Comparison of ENCODE assay signal across 8 mouse cellular contexts in the genomic region with DNA sequence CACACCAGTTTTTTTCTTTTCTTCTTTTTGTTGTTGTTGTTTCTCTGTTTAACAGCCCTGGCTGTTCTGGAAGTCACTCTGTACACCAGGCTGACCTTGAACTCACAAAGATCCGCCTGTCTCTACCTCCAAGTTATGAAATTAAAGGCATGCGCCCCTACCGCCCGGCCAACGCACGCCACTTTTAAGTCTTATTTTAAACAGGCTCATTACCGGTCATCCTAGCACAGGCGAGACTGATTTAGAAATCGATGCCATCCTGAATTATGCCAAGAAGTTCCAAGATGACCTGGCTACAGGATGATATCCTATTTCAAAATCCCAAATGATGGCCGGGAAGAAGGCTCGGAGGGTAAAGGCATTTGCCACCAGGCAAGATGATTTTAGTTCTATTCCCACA. TPM values are rescaled to one million over a fixed set of nuclear protein-coding genes. Genes with fewer than 3 reads are reported as not detected.
A peak's percentile ranks its signal among the peaks of the same experiment; 100 is the strongest.
DNase-seq lines count a peak whose midpoint lies in the region; ATAC-seq and TF ChIP-seq lines count a peak whose summit lies in the region.

TSS of gene Gadd45gip1 (plus strand) at position 33 of the 400 bp plus-strand sequence.

- no peaks in the 10 kb centered on the region for H3K27me3 ChIP-seq in forebrain, embryonic 15.5 days
- no peaks in the 10 kb centered on the region for H3K27me3 ChIP-seq in hindbrain, embryonic 10.5 days (ENCODE audit: insufficient read depth, poor library complexity, severe bottlenecking)
- H3K27me3 ChIP-seq in limb, embryonic 15.5 days = no peaks in the 10 kb centered on the region
- H3K27me3 ChIP-seq in midbrain, postnatal 0 days (ENCODE audit: insufficient read depth, low read length) = no peaks in the 10 kb centered on the region

- peak within 1 kb of the TSS; percentile 94 for H3K27ac ChIP-seq in forebrain, embryonic 15.5 days (replicated peaks)
- peak within 1 kb of the TSS; percentile 99 for H3K27ac ChIP-seq in hindbrain, embryonic 10.5 days
- peak within 1 kb of the TSS; percentile 96 for H3K27ac ChIP-seq in limb, embryonic 15.5 days
- H3K27ac ChIP-seq in midbrain, postnatal 0 days (ENCODE audit: low read depth, low read length) = peak within 1 kb of the TSS; percentile 97

- no peak for ATAC-seq in cerebellum, adult (ENCODE audit: insufficient number of reproducible peaks, low FRiP score, low TSS enrichment)
- ATAC-seq in forebrain, embryonic 15.5 days (replicated peaks) = no peak
- no peak for ATAC-seq in limb, embryonic 15.5 days (ENCODE audit: insufficient number of reproducible peaks, low FRiP score, low TSS enrichment, low read depth)
- ATAC-seq in midbrain, postnatal 0 days (ENCODE audit: low FRiP score) = no peak

- 88% methylated on average over 11 of the region's 11 CpGs for WGBS in forebrain, embryonic 15.5 days
- WGBS in hindbrain, embryonic 10.5 days = 78% methylated on average over 11 of the region's 11 CpGs
- WGBS in limb, embryonic 15.5 days = 74% methylated on average over 11 of the region's 11 CpGs
- 77% methylated on average over 11 of the region's 11 CpGs for WGBS in midbrain, postnatal 0 days

- DNase-seq in cerebellum, adult 9-10 months = peak; percentile 61
- peak; percentile 72 for DNase-seq in adrenal gland, adult 2 months
- no peak for DNase-seq in hindbrain, embryonic 10.5 days (ENCODE audit: low spot score)
- no peak for DNase-seq in midbrain, postnatal 0 days (ENCODE audit: low spot score)
- no peak for DNase-seq in ovary, postnatal 36 days (ENCODE audit: low spot score)

- H3K4me2 ChIP-seq in forebrain, embryonic 15.5 days (replicated peaks) = peak within 1 kb of the TSS; percentile 57
- H3K4me2 ChIP-seq in limb, embryonic 15.5 days = peak within 1 kb of the TSS; percentile 56
- peak within 1 kb of the TSS; percentile 66 for H3K4me2 ChIP-seq in midbrain, postnatal 0 days (ENCODE audit: low read depth, low read length, poor library complexity, severe bottlenecking)

- H3K9me3 ChIP-seq in forebrain, embryonic 15.5 days = no peaks in the 10 kb centered on the region
- no peaks in the 10 kb centered on the region for H3K9me3 ChIP-seq in hindbrain, embryonic 10.5 days
- H3K9me3 ChIP-seq in limb, embryonic 15.5 days = no peaks in the 10 kb centered on the region
- no peaks in the 10 kb centered on the region for H3K9me3 ChIP-seq in midbrain, postnatal 0 days (ENCODE audit: low read length)

- peaks cover 38% of the 10 kb centered on the region for H3K4me1 ChIP-seq in forebrain, embryonic 15.5 days
- H3K4me1 ChIP-seq in hindbrain, embryonic 10.5 days (replicated peaks) = peaks cover 26% of the 10 kb centered on the region
- H3K4me1 ChIP-seq in limb, embryonic 15.5 days = peaks cover 38% of the 10 kb centered on the region
- H3K4me1 ChIP-seq in midbrain, postnatal 0 days (ENCODE audit: insufficient read depth, low read length) = peaks cover 5% of the 10 kb centered on the region; the same call in 1 of the 2 replicates

- H3K36me3 ChIP-seq in forebrain, embryonic 15.5 days = peaks cover 19% of the 10 kb centered on the region
- peaks cover 31% of the 10 kb centered on the region for H3K36me3 ChIP-seq in hindbrain, embryonic 10.5 days
- H3K36me3 ChIP-seq in limb, embryonic 15.5 days = peaks cover 28% of the 10 kb centered on the region
- H3K36me3 ChIP-seq in midbrain, postnatal 0 days (ENCODE audit: insufficient read depth, low read length) = peaks cover 24% of the 10 kb centered on the region

- H3K9ac ChIP-seq in forebrain, embryonic 15.5 days (replicated peaks) = peak within 1 kb of the TSS; percentile 85
- H3K9ac ChIP-seq in limb, embryonic 15.5 days = peak within 1 kb of the TSS; percentile 97
- H3K9ac ChIP-seq in midbrain, postnatal 0 days (replicated peaks; ENCODE audit: low read length, poor library complexity, severe bottlenecking) = peak within 1 kb of the TSS; percentile 99

- no peak for TF ChIP-seq CTCF in midbrain, postnatal 0 days (IDR thresholded peaks at IDR 0.05)

- H3K4me3 ChIP-seq in forebrain, embryonic 15.5 days = peak within 1 kb of the TSS; percentile 66
- H3K4me3 ChIP-seq in hindbrain, embryonic 10.5 days = peak within 1 kb of the TSS; percentile 86
- H3K4me3 ChIP-seq in limb, embryonic 15.5 days = peak within 1 kb of the TSS; percentile 96
- H3K4me3 ChIP-seq in midbrain, postnatal 0 days (ENCODE audit: low read depth, low read length) = peak within 1 kb of the TSS; percentile 90

RNA-seq across cellular contexts. Expression of gene Gadd45gip1, which starts in this region (rescaled TPM):
- 10 to 100 TPM; 72.6 to 74.9 TPM for total RNA-seq in adrenal gland, adult 2 months (2021)
- 141 and 196 TPM in 2 replicates for polyA plus RNA-seq in adrenal gland, adult 2 months (2012; rRNA removed)
- 36.3 and 39.9 TPM in 2 replicates for polyA plus RNA-seq in forebrain, embryonic 15.5 days (2015; fragmentation: Nextera tagmentation; extraction: Ambion mirVana)
- 43.7 and 45.8 TPM in 2 replicates for polyA plus RNA-seq in hindbrain, embryonic 10.5 days (2016; fragmentation: Nextera tagmentation; extraction: Ambion mirVana)
- 44.7 and 45.6 TPM in 2 replicates for polyA plus RNA-seq in limb, embryonic 15.5 days (2015; fragmentation: Nextera tagmentation; extraction: Ambion mirVana)
- total RNA-seq in midbrain, postnatal 0 days (2014; rRNA removed) = 27.5 and 28.2 TPM in 2 replicates
- 42.9 and 45.1 TPM in 2 replicates for polyA plus RNA-seq in midbrain, postnatal 0 days (2015; fragmentation: Nextera tagmentation; extraction: Ambion mirVana)

Comparison
In these comparisons a context has a peak if more than half of its experiments do, and no peak if none do; other contexts are left out.
1. DNase-seq: peak in cerebellum, adult 9-10 months (single experiment) and adrenal gland, adult 2 months (single experiment); none in hindbrain, embryonic 10.5 days (single experiment), midbrain, postnatal 0 days (single experiment) and ovary, postnatal 36 days (single experiment).
2. Peak in every context shown above with its lines, with median percentiles within 50 percentile points of each other: H3K27ac ChIP-seq, H3K4me2 ChIP-seq, H3K4me3 ChIP-seq and H3K9ac ChIP-seq.